In the genomic region with DNA sequence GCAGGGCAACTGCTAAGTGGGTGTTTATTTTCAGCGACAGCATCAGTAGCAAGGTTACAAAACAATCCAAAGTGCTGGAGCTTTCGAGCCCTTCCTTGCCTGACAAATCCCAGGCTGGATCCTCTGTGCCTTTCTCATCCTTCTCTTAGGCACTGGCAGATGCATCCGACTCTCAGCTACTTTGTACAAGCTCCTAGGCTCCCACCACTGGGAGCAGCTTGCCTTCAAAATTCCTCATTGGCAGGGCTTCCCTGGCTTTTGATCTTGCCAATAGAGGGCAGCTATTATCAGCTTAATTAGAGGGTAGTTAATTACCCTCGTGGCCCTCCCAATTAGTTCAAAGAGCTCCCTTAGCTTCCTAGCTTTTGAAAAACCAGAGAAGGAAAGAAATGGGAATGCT, we compare ENCODE assay signal across 24 mouse cellular contexts. TPM values are rescaled to one million over a fixed set of nuclear protein-coding genes. Genes with fewer than 3 reads are reported as not detected.
DNase-seq lines count a peak whose midpoint lies in the region; ATAC-seq lines count a peak whose summit lies in the region.
"Had no signal": no experiment of that assay in that cellular context is flagged by ENCODE, and none has a peak within 500 bp of the region (broad histone marks: within the 10 kb centered on the region; RNA-seq: fewer than 3 reads in every experiment).

No protein-coding gene starts in this region.

- WGBS in forebrain, embryonic 13.5 days, result 25% methylated on average over 4 of the region's 4 CpGs
- 38% methylated on average over 4 of the region's 4 CpGs for WGBS in forebrain, embryonic 10.5 days
- WGBS in forebrain, embryonic 16.5 days, result 18% methylated on average over 4 of the region's 4 CpGs

- no peaks in the 10 kb centered on the region for H3K27me3 ChIP-seq in forebrain, embryonic 13.5 days
- H3K27me3 ChIP-seq in forebrain, embryonic 10.5 days (ENCODE audit: poor library complexity, severe bottlenecking), result peaks cover 11% of the 10 kb centered on the region; the same call in 1 of the 2 replicates
- no peaks in the 10 kb centered on the region for H3K27me3 ChIP-seq in forebrain, embryonic 16.5 days (replicated peaks; ENCODE audit: control insufficient read depth, insufficient read depth, low read length)
- H3K27me3 ChIP-seq: hindbrain, embryonic 12.5 days; intestine, embryonic 15.5 days had no signal

- H3K36me3 ChIP-seq in forebrain, embryonic 13.5 days (ENCODE audit: poor library complexity, severe bottlenecking), result no peaks in the 10 kb centered on the region
- no peaks in the 10 kb centered on the region for H3K36me3 ChIP-seq in forebrain, embryonic 10.5 days (replicated peaks)
- no peaks in the 10 kb centered on the region for H3K36me3 ChIP-seq in forebrain, embryonic 16.5 days (ENCODE audit: control insufficient read depth, insufficient read depth)
- H3K36me3 ChIP-seq: heart, embryonic 10.5 days; hindbrain, embryonic 12.5 days; intestine, embryonic 15.5 days had no signal

- no peak overlapping the region for H3K27ac ChIP-seq in forebrain, embryonic 13.5 days
- H3K27ac ChIP-seq in forebrain, embryonic 10.5 days, result no peak overlapping the region
- no peak overlapping the region for H3K27ac ChIP-seq in forebrain, embryonic 16.5 days (ENCODE audit: low read length)
- H3K27ac ChIP-seq: heart, embryonic 10.5 days; hindbrain, embryonic 12.5 days; intestine, embryonic 15.5 days had no signal

- ATAC-seq in forebrain, embryonic 13.5 days, result no peak
- peak; percentile 57; the same call in 1 of the 2 replicates for ATAC-seq in forebrain, embryonic 16.5 days
- ATAC-seq: intestine, embryonic 15.5 days had no signal

- H3K4me1 ChIP-seq in forebrain, embryonic 13.5 days, result peaks cover 5% of the 10 kb centered on the region
- H3K4me1 ChIP-seq in forebrain, embryonic 10.5 days, result peaks cover 7% of the 10 kb centered on the region
- peaks cover 7% of the 10 kb centered on the region for H3K4me1 ChIP-seq in forebrain, embryonic 16.5 days (replicated peaks; ENCODE audit: control insufficient read depth, insufficient read depth, low read length)
- H3K4me1 ChIP-seq: heart, embryonic 10.5 days; hindbrain, embryonic 12.5 days; intestine, embryonic 15.5 days had no signal

- H3K4me3 ChIP-seq in forebrain, embryonic 13.5 days, result no peak overlapping the region
- no peak overlapping the region for H3K4me3 ChIP-seq in forebrain, embryonic 10.5 days
- no peak overlapping the region for H3K4me3 ChIP-seq in forebrain, embryonic 16.5 days (replicated peaks; ENCODE audit: low read length)
- H3K4me3 ChIP-seq: heart, embryonic 10.5 days; hindbrain, embryonic 12.5 days; intestine, embryonic 15.5 days; myocyte had no signal

- H3K4me2 ChIP-seq in forebrain, embryonic 13.5 days, result no peak overlapping the region
- no peak overlapping the region for H3K4me2 ChIP-seq in forebrain, embryonic 16.5 days (ENCODE audit: low read length)
- H3K4me2 ChIP-seq: hindbrain, embryonic 12.5 days; intestine, embryonic 15.5 days; liver, embryonic 11.5 days had no signal

- DNase-seq in forebrain, embryonic 10.5 days (ENCODE audit: extremely low spot score, low spot score), result no peak
- DNase-seq in left cerebral cortex, postnatal 4 days, result peak; percentile 13
- no peak for DNase-seq in left cerebral cortex, adult 18-20 months (ENCODE audit: low spot score in 2 of 2)
- DNase-seq in retina, postnatal 1 day, result peak; percentile 31
- no peak for DNase-seq in gastrocnemius, adult 18-20 months (ENCODE audit: low spot score)
- DNase-seq: adrenal gland, postnatal 36 days; B cell, adult 2 months; cerebellum, adult 8-10 months; embryo, embryonic 11 days; gastrocnemius, postnatal 25 days; kidney, adult 9 months; kidney, postnatal 25 days; layer of hippocampus, adult 9-11 months; lung, adult 18-20 months; lung, postnatal 36 days; right cerebral cortex, postnatal 25 days; thymus, postnatal 4 days had no signal

- H3K9ac ChIP-seq in forebrain, embryonic 13.5 days, result peak overlapping the region; percentile 34; the same call in 1 of the 2 replicates
- 0 out of 2 replicates have a peak overlapping the region, but pooled peaks have one; percentile 13 for H3K9ac ChIP-seq in forebrain, embryonic 16.5 days (replicated peaks; ENCODE audit: low read depth, low read length)
- H3K9ac ChIP-seq: hindbrain, embryonic 12.5 days; intestine, embryonic 15.5 days had no signal

- intact Hi-C loops in left cerebral cortex, postnatal 4 days (cut with DNase I), result no loop called here

- no peaks in the 10 kb centered on the region for H3K9me3 ChIP-seq in forebrain, embryonic 13.5 days (replicated peaks)
- no peaks in the 10 kb centered on the region for H3K9me3 ChIP-seq in forebrain, embryonic 10.5 days
- no peaks in the 10 kb centered on the region for H3K9me3 ChIP-seq in forebrain, embryonic 16.5 days (ENCODE audit: control insufficient read depth, low read length)
- H3K9me3 ChIP-seq: heart, embryonic 10.5 days; hindbrain, embryonic 12.5 days; intestine, embryonic 15.5 days had no signal

RNA-seq across cellular contexts. Expression of a gene that starts 33.1 kb away (rescaled TPM):
- polyA plus RNA-seq in forebrain, embryonic 13.5 days (2015; fragmentation: Nextera tagmentation; extraction: Ambion mirVana), result 86.2 and 89.5 TPM in 2 replicates
- polyA plus RNA-seq in forebrain, embryonic 10.5 days (2016; fragmentation: Nextera tagmentation; extraction: Ambion mirVana), result 87.5 and 94.6 TPM in 2 replicates
- 100 to 1,000 TPM; 203 to 212 TPM for total RNA-seq in left cerebral cortex, postnatal 4 days (2021)
- total RNA-seq in left cerebral cortex, adult 18-20 months (2021), result 100 to 1,000 TPM; 196 to 198 TPM
- polyA plus RNA-seq in forebrain, embryonic 16.5 days (2015; fragmentation: Nextera tagmentation; extraction: Ambion mirVana), result 80.3 and 85.8 TPM in 2 replicates
- total RNA-seq in gastrocnemius, adult 18-20 months (2021), result 100 to 1,000 TPM; 116 to 126 TPM

Comparison
In these comparisons a context has a peak if more than half of its experiments do, and no peak if none do; other contexts are left out.
1. DNase-seq: peak in left cerebral cortex, postnatal 4 days (single experiment) and retina, postnatal 1 day (single experiment); none in forebrain, embryonic 10.5 days (single experiment), left cerebral cortex, adult 18-20 months (0 of 2) and gastrocnemius, adult 18-20 months (single experiment).